Mouse (Mus musculus) layer of hippocampus, adult 11-12 months (tissue): ENCODE measurements around the gene Slc47a1.

Experiments used
- DNase-seq: peaks from one replicate; pipeline ENCODE4 v3.0.0; 2022; ENCODE audit warnings: low spot score

The Slc47a1 gene

GRCm38 (mm10) chr11:61378651-61379050, 506 bp upstream of the Slc47a1 start:
- DNase-seq, result no peak

DNA sequence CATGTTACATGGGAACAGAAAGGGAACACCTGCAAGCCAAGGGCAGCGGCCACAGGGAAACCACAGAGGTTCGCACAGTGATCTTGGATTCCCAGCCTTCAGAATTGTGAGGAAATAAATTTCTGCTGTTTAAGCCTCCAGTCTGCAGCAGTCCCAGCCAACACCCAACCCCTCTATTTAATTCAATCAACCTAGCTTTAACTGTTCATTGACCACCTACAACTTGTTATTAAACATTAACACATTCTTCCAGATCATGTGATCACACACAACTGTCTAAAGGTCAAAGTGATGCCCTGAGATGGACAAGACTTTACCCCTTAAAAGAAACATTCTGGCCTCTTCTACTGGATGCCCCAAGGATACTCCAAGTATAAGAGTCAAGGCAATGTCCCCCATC, 9.5 kb downstream of the Slc47a1 start:
- no peak for DNase-seq

DNA sequence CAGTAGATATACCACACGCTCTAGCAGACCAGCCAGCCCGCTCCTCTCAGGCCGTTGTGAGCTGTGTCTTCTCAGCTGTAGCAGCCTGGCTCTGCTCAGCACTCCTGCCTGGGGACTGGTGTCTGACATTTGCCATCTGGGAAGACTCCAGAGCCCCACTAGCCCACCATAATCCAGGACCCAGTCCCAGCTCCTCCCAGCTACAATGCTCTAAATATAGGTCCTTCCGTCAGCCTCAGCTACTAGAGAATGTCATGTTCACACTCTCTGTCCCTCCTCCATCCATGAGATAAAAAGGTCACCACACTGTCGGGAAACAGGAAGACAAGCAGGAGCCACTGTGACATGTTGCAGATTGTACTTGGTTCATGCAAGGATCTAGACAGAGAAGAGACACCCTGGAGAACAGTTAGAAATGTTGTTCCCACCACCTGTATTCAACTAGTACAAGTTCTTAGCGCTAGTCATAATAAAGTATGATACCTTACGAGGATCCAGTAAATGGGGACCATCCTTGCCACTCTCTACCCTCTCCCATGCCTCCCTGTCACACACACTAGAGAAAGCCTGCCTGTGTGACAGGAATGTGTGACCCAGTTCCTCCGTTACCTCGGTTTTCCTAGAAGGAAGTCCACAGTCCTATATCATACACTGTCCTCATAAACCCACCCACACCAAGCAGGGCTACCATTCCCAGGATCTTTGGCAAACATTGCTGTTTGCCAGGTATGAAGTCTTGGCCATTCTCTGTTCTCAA, 11.4 kb downstream of the Slc47a1 start:
- DNase-seq, result no peak

- no peak for DNase-seq
Measured at GRCm38 (mm10) chr11:61365938-61366337, 12.2 kb downstream of the Slc47a1 start.

DNA sequence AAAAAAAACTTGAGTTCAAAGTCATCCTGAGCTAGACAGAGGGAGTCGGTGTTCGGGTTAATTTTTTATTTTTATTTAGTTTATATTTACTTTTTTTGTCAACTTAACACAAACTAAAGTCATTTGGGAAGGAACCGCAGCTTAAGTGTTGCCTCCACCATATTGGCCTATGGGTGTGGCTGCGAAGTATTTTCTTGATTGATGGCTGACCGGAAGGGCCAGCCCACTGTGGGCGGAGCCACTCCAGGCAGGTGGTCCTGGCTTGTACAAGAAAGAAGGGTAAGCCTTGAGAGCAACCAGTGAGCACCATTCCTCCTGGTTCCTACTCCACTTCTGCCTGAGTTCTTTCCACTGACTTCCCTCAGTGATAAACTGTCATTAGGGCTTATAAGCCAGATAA, 14.0 kb downstream of the Slc47a1 start:
- DNase-seq, result no peak

- DNase-seq, result no peak
Measured at GRCm38 (mm10) chr11:61361515-61362190, 16.5 kb downstream of the Slc47a1 start.

DNA sequence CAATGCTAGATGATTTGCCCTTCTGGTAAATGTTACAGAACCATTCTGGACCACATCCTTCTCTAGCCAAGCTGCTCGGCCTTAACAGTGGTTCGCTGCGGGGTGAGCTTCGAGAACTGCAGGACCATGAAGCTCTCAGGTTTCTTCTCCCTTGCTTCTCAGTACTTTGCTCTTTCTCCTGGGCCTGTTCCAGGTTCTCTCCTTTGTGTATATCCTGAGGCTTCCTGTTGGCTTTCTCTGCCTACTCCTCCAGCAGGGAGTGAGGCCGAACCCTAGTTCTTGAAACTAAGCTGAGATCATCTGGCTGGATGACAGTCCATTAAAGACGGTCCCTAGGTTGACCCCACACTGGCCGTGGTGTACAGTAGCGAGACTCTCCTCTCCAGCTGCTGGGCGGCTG, 21.5 kb downstream of the Slc47a1 start:
- DNase-seq, result no peak

DNA sequence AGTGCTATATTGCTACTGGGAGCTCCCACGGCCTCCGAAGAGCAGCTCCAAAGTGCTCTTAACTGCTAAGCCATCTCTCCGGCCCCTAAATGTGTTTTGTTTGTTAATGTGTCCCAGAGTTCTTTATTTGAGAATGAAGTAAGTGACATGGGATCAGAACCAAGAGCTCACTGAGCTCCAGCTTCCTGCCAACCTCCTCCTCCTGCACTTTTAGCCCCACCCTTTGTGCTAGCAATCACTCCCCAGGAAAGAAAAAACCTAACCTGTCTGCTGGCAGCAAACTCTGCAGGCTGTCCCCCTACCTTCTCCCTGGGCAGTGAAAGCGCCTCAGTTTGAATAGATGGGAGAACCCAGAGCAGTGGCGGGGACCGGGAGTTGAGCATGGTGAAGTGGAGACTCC, 22.0 kb downstream of the Slc47a1 start:
- DNase-seq, result no peak

GRCm38 (mm10) chr11:61355351-61355750, 22.8 kb downstream of the Slc47a1 start:
- no peak for DNase-seq

GRCm38 (mm10) chr11:61354346-61354745, 23.8 kb downstream of the Slc47a1 start:
- DNase-seq, result no peak

- no peak for DNase-seq
Measured at GRCm38 (mm10) chr11:61353038-61353437, 25.1 kb downstream of the Slc47a1 start.

DNA sequence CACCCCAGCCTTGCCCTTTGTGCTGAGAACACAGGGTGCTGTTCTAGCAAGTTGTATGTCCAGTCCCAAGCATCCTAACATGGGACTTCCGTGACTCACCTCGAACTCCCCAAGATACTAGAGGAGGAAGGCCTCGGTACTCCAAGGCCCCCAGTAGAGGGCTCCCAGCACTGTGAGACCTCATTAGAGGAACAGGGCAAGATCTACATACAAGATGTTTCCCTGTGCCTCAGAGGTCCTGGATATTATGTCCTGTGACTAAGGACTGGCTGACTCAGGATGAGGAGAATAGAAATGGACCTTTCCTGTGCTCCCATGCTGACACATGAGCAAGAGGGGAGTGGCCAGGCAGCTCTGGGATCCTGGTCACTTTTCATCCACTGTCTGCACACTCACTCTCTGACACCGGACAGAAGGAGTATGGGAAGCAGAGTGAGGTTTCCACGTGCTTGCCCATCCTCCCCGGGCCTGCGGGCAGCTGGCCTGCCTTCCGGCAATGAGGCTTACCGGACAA, 25.9 kb downstream of the Slc47a1 start:
- DNase-seq, result no peak

GRCm38 (mm10) chr11:61349337-61349736, 28.8 kb downstream of the Slc47a1 start:
- DNase-seq, result peak; percentile 68

- no peak for DNase-seq
Measured at GRCm38 (mm10) chr11:61346133-61346532, 32.0 kb downstream of the Slc47a1 start.

DNA sequence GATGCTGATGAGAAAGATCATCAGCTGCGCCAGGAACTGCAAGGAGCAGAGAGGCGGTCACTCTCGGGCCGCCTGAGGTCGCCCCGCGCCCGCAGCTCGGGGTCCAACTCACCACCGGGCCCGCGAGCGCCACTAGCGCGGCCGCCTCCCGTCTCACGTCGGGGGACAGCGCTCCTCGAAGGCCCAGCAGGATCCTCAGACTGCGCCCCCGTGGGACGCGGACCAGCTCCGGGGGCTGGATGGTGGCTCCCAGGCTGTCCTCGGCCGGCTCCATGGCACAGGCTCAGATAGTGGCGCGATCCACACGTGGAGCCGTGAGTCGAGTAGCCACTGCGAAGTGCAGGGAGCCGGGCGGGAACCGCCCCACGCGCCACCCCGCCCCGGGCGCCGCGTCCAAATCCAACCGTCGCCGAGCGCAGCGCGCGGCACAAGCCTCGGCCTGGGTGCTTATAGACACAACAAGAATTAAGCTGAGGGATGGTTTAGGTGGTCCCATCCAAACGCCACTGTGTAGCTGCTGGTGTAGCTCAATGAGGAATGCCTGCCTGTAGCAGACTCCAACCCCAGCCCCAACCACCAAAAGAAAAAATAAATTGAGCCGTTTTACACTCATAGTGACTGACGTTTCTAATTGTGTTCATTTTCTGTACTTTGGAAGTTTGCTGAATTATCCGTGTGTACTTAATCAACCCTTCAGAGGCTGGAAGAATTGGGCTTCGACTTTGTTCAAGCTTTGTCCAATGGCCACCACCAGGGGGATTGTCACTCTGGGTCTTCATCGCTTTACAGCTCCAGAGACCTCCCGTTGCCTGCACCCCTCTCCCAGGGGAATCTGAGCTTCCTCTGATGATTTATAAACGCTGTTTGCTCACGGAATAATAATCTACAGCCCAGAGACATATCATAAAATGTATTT, 35.4 kb downstream of the Slc47a1 start, which contains the start of gene Slc47a2:
TSS of gene Slc47a2 (minus strand) at position 356 of the 916 bp plus-strand sequence.
- no peak for DNase-seq

GRCm38 (mm10) chr11:61341971-61342370, 36.2 kb downstream of the Slc47a1 start:
- no peak for DNase-seq

- no peak for DNase-seq
Measured at GRCm38 (mm10) chr11:61341233-61341632, 36.9 kb downstream of the Slc47a1 start.

- DNase-seq, result no peak
Measured at GRCm38 (mm10) chr11:61340374-61340773, 37.8 kb downstream of the Slc47a1 start.

- no peak for DNase-seq
Measured at GRCm38 (mm10) chr11:61337586-61337985, 40.6 kb downstream of the Slc47a1 start.

GRCm38 (mm10) chr11:61320904-61321687, 57.0 kb downstream of the Slc47a1 start:
- no peak for DNase-seq

GRCm38 (mm10) chr11:61319923-61320567, 58.1 kb downstream of the Slc47a1 start:
- no peak for DNase-seq
